Mouse (Mus musculus): ENCODE results near the gene Rnf144a.
"Not testable (repeated sequence)": the region's sequence is repeated elsewhere in the genome, so short reads cannot be mapped to it uniquely, and the experiment has no call there.

The Rnf144a gene

GRCm38 (mm10) chr12:26415104-26415771, at the start of gene Rnf144a:
TSS of gene Rnf144a (minus strand) at chr12:26415254.
- peak; percentile 36 to 76 for DNase-seq (ENCODE audit: low read depth in 1 of 2, low spot score in 2 of 2)

- DNase-seq (ENCODE audit: low read depth in 1 of 2, low spot score in 2 of 2) = peak in 1 of 2 experiments; percentile 21
These were observed 45.0 kb upstream of the Rnf144a start for GRCm38 (mm10) chr12:26460091-26460490.

- DNase-seq (ENCODE audit: low read depth in 1 of 2, low spot score in 2 of 2) = peak in 1 of 2 experiments; percentile 60
These were observed 41.1 kb upstream of the Rnf144a start, which contains the start of gene Rsad2 for GRCm38 (mm10) chr12:26456028-26456698. TSS of gene Rsad2 (minus strand) at chr12:26456452.

- no peak for DNase-seq (ENCODE audit: low read depth in 1 of 2, low spot score in 2 of 2)
These were observed 39.6 kb upstream of the Rnf144a start for GRCm38 (mm10) chr12:26454682-26455081.

DNA sequence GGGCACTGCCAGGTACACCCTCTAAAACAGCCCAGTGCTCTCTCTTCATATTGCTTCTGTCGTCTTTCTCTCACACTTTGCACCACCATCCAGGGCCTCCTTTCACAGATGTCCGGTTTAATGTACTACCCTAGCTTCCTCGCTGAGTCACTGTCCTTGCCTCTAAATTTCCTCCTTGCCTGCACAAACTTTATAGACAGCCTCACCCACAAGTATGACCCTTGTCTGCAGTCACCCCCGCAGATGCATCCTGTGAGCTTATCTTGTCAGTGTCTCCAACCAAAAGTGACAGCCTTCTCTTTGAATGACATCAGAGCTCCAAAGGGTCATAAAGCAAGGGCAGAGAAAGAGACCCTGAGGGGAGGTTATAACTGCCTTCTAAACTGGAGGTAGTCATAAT, 37.9 kb upstream of the Rnf144a start:
- no peak for DNase-seq (ENCODE audit: low read depth in 1 of 2, low spot score in 2 of 2)

- DNase-seq (ENCODE audit: low read depth in 1 of 2, low spot score in 2 of 2) = no peak
These were observed 36.1 kb upstream of the Rnf144a start for GRCm38 (mm10) chr12:26451150-26451549.

- DNase-seq (ENCODE audit: low read depth in 1 of 2, low spot score in 2 of 2) = no peak
These were observed 34.4 kb upstream of the Rnf144a start for GRCm38 (mm10) chr12:26449483-26449882.

GRCm38 (mm10) chr12:26446377-26447045, 31.5 kb upstream of the Rnf144a start:
- no peak for DNase-seq (ENCODE audit: low read depth in 1 of 2, low spot score in 2 of 2)

- DNase-seq (ENCODE audit: low read depth in 1 of 2, low spot score in 2 of 2) = no peak
These were observed 29.5 kb upstream of the Rnf144a start for GRCm38 (mm10) chr12:26444511-26444910.

DNA sequence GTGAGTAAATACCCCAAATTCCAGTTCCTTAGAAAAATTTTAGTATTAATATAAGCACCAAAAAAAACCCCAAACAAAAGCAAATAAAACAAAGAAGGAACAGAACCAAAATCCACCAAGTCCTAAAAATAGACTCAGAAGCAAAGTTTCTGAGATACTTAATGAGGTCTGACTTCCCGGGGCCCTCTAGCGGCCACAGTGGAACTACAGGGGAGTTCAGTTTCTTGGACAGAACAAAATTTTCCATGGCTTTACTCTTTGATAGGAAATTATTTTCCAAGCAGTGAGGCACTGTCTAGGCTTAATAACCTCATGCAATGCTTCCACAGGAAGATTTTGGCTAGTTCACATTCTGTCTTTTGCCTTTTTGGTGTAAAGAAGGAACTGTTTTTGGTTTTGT, 29.0 kb upstream of the Rnf144a start:
- peak in 1 of 2 experiments; percentile 18 for DNase-seq (ENCODE audit: low read depth in 1 of 2, low spot score in 2 of 2)

DNA sequence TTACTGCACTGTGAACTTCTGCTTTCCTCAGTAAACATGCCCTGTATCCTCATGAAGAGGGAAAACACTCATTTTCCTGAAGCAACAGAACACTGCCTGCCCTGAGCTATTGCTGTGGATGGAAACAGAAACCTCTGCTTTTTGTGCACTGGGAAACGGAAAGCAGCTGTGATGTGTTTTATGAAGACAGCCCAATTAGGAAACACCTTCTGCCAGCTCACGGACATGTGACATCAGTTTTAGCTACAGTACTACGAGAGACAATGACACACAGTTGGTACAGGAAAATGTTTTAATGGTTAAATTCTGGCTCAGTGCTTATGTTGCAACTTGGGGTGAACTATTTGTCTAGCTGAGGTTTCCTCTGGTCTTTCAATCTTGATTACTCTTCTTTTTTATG, 24.3 kb upstream of the Rnf144a start:
- no peak for DNase-seq (ENCODE audit: low read depth in 1 of 2, low spot score in 2 of 2)

GRCm38 (mm10) chr12:26437950-26438349, 22.9 kb upstream of the Rnf144a start:
- no peak for DNase-seq (ENCODE audit: low read depth in 1 of 2, low spot score in 2 of 2)

DNA sequence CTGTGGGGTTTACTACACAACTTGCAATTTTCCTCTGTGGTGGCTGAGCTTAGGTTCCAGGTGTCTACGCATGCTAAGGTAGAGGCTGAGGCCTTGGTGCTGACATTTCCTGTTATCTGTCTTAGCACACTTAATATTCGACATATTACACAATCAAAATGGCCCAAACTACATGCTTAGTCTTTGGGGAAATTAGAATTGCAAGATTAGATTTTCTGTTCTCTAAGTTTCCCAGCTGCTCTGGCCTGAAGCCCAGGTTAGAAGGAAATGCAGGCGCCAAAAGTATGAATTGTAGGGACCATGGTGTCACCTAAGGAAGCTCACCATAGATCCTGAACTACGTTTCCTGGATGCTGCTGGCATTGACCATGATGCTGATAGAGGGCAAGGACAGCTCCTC, 21.3 kb upstream of the Rnf144a start:
- DNase-seq (ENCODE audit: low read depth in 1 of 2, low spot score in 2 of 2) = no peak

DNA sequence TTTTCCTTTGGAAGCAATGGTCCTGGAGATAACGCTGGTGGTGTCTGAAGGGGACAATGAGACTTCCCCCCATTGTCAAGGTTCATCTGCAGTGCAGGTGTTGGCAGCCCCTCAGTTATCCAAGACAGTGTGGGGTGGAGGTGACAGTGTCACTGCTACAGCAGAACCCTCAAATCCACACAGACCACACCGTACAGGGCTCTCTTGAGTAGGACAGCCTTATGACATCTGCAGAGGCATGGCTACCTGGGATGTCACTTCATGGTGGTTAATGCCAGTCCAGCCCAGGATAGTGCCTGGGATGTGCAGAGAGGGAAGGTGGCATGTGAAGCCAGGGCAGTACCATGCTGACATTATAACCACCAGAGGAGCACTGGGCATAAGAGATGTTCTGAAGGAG, 13.7 kb upstream of the Rnf144a start:
- DNase-seq (ENCODE audit: low read depth in 1 of 2, low spot score in 2 of 2) = not testable (repeated sequence)

DNA sequence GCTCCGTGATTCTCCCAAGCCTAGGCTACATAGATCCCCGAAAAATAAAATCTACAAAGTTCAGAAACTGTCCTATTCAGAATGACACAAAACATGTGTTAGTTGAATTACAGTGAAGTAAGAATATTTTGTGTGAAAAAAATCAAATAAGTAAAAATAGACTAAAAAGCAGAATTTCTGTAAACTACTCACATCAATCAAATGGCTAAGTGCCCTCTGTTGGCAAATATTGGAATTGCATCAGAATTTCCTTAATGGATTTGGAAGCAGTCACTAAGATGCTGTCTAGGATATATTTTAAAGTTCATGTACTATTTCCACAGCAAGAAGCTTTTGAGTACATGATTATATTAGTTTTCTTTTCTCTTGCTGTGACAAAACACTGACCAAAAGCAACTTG, 9.8 kb upstream of the Rnf144a start:
- no peak for DNase-seq (ENCODE audit: low read depth in 1 of 2, low spot score in 2 of 2)

- no peak for DNase-seq (ENCODE audit: low read depth in 1 of 2, low spot score in 2 of 2)
These were observed 3.3 kb upstream of the Rnf144a start for GRCm38 (mm10) chr12:26418322-26418721.

GRCm38 (mm10) chr12:26416636-26417295, 1.7 kb upstream of the Rnf144a start:
- no peak for DNase-seq (ENCODE audit: low read depth in 1 of 2, low spot score in 2 of 2)

- DNase-seq (ENCODE audit: low read depth in 1 of 2, low spot score in 2 of 2) = no peak
These were observed 477 bp downstream of the Rnf144a start for GRCm38 (mm10) chr12:26414451-26415103.

GRCm38 (mm10) chr12:26413961-26414411, 1.1 kb downstream of the Rnf144a start:
- DNase-seq (ENCODE audit: low read depth in 1 of 2, low spot score in 2 of 2) = no peak

GRCm38 (mm10) chr12:26412802-26413201, 2.3 kb downstream of the Rnf144a start:
- no peak for DNase-seq (ENCODE audit: low read depth in 1 of 2, low spot score in 2 of 2)
